Mouse (Mus musculus): ENCODE measurements at regions not wholly inside any gene's neighbourhood (a gene's known extent, or its start where the extent isn't known, plus 50 kb on each side); places are given as distances from the start of the nearest gene placed in this dataset.
"Not testable (repeated sequence)": the region's sequence is repeated elsewhere in the genome, so short reads cannot be mapped to it uniquely, and the experiment has no call there.

DNA sequence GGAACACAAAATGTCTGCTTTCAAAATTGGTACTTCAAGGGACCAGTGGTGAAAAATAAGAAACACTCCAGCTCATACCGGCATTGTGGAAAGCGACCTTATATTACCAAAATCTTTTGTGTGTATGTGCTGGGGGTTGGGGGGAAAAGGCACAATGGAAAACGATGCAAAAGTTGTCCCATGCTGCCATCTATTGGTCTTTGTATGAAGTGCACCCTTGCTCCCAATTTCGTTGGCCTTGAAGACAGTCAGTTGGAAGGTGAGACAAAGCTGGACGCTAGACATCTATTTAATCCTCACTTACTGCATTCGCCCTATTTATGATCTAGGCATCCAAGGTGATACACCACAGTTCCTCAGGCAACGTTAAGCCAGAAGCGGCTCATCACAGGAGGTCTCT, 186.6 kb downstream of the BC048507 start:
- in situ Hi-C loops (cut with MboI, MseI), result loop anchor here (5.0 to 10.0 kb wide), 3 partner anchors 113 to 415 kb away; no protein-coding TSS in a partner anchor

DNA sequence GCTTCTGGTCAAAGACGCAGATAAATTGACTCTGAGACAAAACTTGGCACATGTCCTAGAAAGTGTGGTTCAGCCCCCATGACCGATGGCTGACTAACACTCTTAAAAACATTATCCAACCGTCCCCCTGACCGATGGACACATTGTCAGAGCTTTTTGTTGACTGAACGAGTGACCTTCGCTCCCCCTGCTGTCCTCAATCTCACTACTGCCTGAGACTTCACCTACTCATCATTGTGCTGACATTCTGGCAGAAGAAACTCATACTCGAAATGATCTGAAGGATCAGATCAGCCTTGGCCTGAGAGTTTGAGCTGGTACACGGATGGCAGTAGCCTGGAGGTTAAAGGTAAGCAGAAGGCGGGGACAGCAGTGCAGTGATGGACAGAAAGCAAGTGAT, 230.2 kb downstream of the BC048507 start:
- in situ Hi-C loops (cut with MboI, MseI), result not testable (repeated sequence)

DNA sequence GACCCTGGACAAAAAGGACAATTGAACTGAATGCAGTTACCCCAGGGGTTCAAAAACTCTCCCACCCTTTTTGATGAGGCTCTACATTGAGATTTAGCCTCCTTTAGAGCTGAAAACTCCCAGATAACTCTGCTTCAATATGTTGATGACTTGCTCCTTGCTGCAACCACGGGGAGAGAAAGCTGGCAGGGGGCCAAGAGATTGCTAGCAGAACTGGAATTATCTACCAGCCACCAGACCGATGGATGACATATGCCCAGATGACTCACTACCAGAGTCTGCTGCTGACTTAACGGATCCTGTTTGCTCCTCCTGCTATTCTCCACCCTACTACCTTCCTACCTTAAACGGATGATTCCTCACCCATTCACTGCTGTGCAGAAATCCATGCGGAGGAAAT, 253.7 kb downstream of the BC048507 start:
- in situ Hi-C loops (cut with MboI, MseI), result loop anchor here (5.0 kb wide), 1 partner anchor 141 kb away; no protein-coding TSS in a partner anchor

Data from T-helper 17 cell (primary cell).